Mouse (Mus musculus) MEL (cell line): ENCODE data around the gene Neu1.

Experiments
- CTCF ChIP-seq, 3 experiments: IDR thresholded peaks in 2 of 3; conservative IDR thresholded peaks in 1 of 3; 2 replicates each; pipeline ENCODE4 v1.5.1; 2011 to 2012; ENCODE audit warnings: low read length in 3 of 3, low read depth in 2 of 3, mild to moderate bottlenecking in 2 of 3, improper control_type of control experiment in 1 of 3, inconsistent platforms in 1 of 3, mixed read lengths in 1 of 3, moderate library complexity in 1 of 3; ENCODE audit not compliant: control insufficient read depth in 1 of 3, insufficient read depth in 1 of 3, poor library complexity in 1 of 3, severe bottlenecking in 1 of 3
- ELF1 ChIP-seq: IDR thresholded peaks from 2 replicates; pipeline ENCODE4 v1.6.1; 2014; ENCODE audit warnings: low read depth, mild to moderate bottlenecking, inconsistent platforms, low read length, improper control_type of control experiment, moderate library complexity
- GABPA ChIP-seq: IDR thresholded peaks from 2 replicates; pipeline ENCODE4 v1.6.1; 2012; ENCODE audit warnings: low read depth, mild to moderate bottlenecking, inconsistent platforms, low read length, improper control_type of control experiment, moderate library complexity
- MAZ ChIP-seq: IDR thresholded peaks from 2 replicates; pipeline ENCODE4 v1.6.1; 2012; ENCODE audit warnings: low read depth, mild to moderate bottlenecking, inconsistent platforms, low read length, improper control_type of control experiment

- no peak for TF ChIP-seq MAZ
- TF ChIP-seq GABPA, result no peak
- no peak for TF ChIP-seq CTCF (IDR thresholded peaks at IDR 0.05 in 2 of 3, conservative IDR thresholded peaks at IDR 0.05 in 1 of 3; ENCODE audit: control insufficient read depth in 1 of 3, insufficient read depth in 1 of 3, low read depth in 2 of 3, low read length in 3 of 3, poor library complexity in 1 of 3, severe bottlenecking in 1 of 3)
- TF ChIP-seq ELF1, result no peak
Measured at GRCm38 (mm10) chr17:34893072-34893824, 37.8 kb upstream of the Neu1 start.
